Mouse (Mus musculus): Measurements from ENCODE around the gene Xpnpep2.
A peak's percentile ranks its signal among the peaks of the same experiment; 100 is the strongest.

Xpnpep2 gene

GRCm38 (mm10) chrX:48108394-48109315, at the start of gene Xpnpep2:
TSS of gene Xpnpep2 (plus strand) at chrX:48108725.
- peak; percentile 51 to 73 for DNase-seq

DNA sequence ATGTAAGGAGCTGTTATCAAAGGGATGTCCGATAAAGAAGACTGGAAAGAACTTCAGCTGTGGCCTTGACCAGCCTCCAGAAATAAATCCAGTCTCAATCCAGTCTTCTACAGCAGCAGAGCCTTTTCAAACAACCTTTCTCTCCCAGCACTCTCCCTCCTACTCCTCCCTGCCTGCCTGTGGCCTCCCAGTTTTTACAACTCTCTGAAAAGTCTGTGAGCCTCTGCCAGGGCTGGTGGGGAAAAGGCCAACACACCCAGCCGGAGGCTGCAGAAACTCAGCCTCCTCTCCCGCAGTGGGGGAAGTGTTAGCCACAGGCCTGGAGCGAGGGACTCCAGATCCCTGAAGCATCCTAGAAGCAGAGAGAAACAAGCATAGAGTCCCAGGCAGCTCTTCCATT, 46.0 kb upstream of the Xpnpep2 start:
- no peak for DNase-seq

DNA sequence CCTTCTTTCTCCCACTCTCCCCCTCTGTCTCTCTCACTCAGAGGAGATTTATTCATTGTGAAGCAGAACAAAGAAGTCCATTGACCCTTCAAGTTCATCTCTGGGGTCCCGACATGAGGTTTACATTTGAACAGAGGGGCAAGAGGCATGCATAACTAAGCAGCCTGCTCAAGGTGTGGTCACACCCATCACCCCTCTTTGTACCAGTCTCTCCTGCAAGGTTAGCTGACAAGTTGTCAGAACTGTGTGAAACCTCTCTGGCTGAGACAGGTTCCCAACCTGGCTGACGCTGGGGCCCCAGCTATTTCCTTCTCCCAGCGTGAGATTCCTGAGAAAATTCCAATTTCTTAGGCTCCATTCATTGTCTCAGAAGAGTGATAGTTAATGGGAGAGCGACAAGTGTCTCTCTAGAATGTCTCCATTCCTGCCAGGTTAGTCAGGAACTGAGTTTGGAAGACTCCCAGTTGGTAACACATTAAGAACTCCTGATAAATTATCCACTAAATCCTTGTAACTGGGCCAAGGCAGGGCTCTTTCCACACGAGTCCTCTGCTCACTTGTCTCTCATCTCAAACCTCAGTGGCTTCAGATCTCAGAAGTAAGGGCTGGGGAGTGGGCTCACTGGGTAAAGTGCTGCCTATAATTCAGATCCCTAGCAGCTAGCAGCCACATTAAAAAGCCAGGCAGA, 44.2 kb upstream of the Xpnpep2 start:
- DNase-seq, result peak in 1 of 2 experiments; percentile 21

- DNase-seq, result no peak
Measured at GRCm38 (mm10) chrX:48066891-48067290, 41.6 kb upstream of the Xpnpep2 start.

- no peak for DNase-seq
Measured at GRCm38 (mm10) chrX:48071961-48072360, 36.6 kb upstream of the Xpnpep2 start.

DNA sequence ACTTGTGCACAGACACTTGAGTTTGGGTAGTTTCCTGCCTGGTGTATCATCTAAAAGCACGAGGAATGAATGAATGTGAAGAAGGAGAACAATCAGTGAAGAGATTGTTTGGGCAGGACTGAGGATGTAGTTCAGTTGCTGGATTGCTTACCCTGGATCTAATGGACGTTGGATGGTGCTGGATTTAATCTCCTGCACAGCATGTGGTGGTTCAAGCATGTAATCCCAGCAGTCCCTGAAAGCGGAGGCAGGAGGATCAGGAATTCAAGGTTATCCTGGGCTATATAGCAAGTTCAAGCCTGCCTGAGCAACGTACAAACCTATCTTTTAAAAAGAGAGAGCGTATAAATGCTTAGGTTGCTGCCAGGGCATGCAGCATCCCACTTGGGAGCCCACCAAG, 36.1 kb upstream of the Xpnpep2 start:
- no peak for DNase-seq

DNA sequence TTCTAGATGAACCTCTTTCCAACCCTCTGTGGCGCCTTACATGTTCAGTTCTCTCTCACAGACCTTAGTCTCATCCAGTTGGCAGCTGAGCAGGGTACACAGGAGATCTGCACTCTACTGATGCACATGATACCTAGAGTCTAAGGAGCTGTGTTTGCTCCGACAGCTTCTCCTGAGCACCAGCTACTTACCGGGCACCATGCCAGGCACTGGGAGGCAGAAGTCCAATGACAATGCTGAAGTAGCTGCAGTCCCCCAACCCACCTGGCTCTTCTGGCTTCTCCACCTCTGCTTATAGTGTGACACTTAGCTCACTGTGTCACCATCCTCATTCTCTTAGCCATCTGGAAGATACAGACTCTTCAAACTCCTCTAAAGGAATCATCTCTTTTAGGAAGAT, 33.8 kb upstream of the Xpnpep2 start:
- DNase-seq, result peak; percentile 27 to 48

- no peak for DNase-seq
Measured at GRCm38 (mm10) chrX:48076806-48077425, 31.6 kb upstream of the Xpnpep2 start.

DNA sequence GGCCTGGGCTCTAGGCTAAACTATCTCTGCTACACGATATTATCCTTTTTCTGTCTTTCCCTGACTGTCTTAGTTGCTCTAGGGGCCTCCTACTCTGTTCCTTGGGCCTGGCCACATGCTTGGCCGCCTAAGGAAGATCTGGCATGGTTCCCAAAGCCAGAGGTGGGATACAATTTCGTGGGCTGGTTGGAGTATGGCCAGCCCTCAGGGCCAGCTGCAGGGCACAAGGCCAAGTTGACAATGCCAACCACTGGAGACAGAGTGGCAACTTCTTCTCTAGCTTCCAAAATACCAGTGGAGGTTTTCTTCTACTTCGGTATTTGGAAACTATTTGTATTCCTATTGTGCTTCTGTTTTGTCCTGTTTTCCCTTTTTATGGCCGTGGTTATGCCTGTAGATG, 26.2 kb upstream of the Xpnpep2 start:
- no peak for DNase-seq

DNA sequence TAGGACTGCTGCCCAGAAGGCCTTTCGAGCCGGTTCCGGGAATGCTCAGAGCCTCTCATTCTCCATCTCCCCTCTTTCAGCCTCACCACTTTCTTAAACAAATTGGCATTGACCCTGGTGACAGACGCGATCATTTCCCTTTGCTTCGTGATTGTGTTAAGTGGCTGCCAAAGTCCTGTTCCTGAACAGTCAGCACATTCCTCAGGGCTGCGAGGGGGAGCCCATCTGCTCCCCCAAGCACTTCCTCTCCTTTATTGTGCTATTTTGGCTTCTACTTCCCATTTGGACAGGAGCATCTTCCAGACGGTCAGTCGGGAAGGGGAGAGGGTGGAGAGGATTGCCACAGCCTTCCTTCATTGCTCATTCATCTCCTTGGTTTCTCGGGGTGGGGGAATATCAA, 16.4 kb upstream of the Xpnpep2 start:
- peak in 1 of 2 experiments; percentile 2 for DNase-seq

GRCm38 (mm10) chrX:48093555-48093954, 15.0 kb upstream of the Xpnpep2 start:
- peak in 1 of 2 experiments; percentile 4 for DNase-seq

DNA sequence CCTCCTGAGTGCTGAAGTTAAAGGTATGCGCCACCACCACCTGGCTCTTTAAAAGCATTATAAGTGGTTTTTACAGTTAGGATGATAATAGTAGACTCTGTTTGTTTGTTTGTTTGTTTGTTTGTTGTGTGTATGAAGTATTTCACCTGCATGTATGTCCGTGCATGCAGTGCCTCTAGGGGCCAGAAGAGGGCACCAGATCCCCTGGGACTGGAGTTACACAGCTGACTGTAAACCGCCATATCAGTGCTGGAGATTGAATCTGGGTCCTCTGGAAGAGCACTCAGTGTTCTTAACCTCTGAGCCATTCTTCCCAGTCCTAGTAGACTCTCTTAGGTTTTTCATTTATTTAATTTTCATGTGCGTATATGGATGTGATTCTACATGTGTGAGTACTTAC, 13.9 kb upstream of the Xpnpep2 start:
- DNase-seq, result peak in 1 of 2 experiments; percentile 53

GRCm38 (mm10) chrX:48096580-48096979, 11.9 kb upstream of the Xpnpep2 start:
- DNase-seq, result no peak

- DNase-seq, result no peak
Measured at GRCm38 (mm10) chrX:48098470-48099129, 9.9 kb upstream of the Xpnpep2 start.

DNA sequence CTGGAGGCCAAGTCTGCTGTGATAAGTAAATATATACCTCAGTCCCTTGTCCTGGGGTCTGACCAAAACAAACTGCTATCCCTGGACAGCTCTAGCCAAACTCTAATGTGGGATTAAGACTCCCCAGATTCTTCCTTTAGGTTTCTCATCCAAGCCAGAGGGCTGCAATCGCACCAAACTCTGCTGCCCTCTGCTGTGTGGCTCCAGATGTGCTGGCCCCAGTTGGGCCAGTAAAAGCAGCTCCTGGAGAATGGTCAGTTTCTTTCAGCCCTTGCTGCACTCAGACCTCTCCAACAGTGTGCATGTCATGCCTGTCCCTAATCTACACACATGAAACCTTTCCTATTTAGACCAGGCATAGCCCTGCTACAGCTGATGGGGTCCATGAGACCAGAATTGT, 8.7 kb upstream of the Xpnpep2 start:
- peak in 1 of 2 experiments; percentile 44 for DNase-seq

DNA sequence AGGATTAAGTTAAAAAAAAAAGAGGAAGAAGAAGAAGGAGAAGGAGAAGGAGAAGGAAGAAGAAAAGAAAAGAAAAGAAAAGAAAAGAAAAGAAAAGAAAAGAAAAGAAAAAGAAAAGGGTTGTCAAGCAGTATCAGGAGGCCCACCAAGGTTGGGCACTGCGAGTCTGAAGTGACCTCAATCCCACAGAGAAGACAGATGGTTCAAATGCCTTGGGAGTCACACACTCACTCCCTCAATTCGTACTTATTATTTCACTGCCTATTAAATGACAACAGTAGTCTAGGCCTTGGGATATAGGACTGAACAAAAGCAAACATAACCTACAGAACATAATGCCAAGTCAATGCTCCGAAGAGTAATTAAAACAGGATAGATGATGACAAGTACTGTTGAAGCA, 5.3 kb upstream of the Xpnpep2 start:
- DNase-seq, result no peak

DNA sequence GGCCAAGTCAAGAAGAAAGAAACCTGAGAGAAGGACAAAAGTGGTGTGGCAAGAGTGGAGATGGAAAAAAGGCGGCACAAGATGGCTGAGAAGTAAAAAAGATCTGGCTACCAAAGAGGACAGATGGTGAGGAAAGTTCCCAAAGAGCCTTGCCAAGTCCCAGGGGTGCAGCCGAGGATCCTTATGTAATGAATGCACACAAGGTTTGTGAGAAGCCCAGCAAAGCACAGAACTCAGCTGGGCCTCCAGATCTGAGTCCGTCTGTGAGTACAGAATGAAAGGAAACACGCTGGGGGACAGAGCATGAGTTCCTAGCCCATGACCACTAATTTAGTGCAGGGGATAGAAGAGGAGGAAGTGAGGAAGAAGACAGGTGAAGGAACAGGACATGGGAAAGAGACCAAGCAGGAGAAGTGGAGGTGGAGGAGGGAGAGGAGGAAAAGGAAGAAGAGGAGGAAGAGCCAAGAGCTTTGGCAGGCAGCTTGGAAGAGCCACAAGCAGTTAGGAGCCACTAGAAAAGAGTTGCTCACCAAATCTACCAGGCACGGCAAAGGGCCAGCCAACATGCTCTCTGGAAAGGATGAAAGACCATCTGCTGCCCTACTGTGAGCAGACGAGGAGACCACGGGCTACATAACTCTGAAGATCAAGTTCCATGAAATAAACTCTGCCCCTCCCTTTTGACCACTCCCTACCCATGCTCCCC, 3.6 kb upstream of the Xpnpep2 start:
- no peak for DNase-seq

DNA sequence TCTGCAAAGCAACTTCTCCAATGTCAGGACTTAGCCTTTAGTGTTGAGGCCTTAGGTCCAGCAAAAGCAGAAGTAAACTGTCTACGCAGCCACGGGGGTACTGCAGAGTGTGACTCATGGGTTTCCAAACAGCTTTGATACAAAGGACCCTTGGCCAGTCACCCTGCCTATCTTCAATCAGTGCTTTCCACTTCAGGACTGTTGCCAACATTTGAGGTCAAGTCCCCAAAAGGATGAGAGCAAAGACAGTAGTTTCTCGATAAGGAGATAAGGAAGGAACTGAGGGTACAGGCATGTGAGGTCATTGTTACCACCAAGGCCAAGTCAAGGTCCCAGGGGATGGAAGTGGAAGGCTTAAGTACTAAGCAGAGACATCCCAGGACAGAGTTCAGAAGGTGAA, 2.3 kb upstream of the Xpnpep2 start:
- peak in 1 of 2 experiments; percentile 27 for DNase-seq

DNA sequence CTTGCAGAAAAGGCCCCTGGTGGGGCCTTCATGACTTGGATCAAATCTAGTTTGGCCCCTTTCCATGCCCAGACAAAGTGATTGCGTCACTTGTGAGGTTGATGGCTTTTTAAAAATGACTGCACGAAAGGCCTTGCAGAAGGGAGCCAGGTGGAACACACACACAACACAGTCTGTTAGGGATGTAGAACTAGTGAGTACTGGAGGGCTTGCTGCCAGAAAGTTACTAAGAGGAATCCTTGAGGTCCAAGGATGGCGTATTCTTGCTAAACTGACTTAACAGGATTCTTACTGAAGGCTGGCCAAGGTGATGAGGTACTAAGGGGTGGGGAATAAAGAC, 761 bp downstream of the Xpnpep2 start:
- no peak for DNase-seq

- no peak for DNase-seq
Measured at GRCm38 (mm10) chrX:48119294-48119693, 10.8 kb downstream of the Xpnpep2 start.

DNA sequence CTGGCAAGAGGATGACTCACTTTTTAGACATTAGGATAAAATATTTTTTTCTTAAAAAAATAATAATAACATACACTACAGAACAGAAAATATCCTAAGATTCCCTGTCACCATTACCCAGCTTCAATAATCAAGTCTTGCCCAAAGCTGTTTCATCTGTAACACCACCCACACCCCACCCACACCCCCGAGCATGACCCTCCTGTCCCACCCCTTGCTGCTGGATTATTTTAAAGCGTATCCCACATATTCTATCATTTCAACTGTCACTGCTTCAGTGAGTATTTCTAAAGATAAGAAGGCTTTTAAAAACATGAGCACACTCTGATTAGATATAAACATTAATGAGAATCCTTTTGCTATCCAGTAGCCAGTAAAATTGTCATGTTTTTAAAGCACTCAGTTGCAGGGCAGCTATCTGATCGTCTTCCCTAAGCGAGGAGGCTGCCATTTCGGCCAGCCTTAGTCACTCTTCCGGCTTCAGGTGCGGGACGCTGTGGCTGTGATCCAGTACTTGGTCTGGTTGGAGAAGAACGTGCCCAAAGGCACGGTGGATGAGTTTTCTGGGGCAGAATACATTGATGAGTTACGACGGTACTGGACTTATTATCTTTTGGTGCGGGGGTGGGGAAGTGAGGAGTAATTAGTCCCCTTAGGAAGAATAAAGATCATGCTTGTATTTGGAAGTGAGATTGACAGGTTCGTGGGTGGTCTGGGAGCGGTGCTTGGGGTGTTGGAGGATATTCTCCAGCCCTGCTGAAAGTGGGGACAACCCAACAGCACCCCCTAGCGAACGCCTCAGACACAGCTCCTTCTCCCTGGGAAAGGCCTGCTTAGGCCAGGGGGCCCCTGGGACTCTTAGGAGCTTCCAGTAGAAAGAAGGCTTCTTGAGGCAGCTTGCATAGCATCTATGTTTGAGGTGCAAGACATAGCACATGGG, 15.9 kb downstream of the Xpnpep2 start:
- peak; percentile 50 to 65 for DNase-seq

Data from kidney, postnatal 25 days (tissue).